ENCODE assay signal across 18 mouse cellular contexts in the genomic region with DNA sequence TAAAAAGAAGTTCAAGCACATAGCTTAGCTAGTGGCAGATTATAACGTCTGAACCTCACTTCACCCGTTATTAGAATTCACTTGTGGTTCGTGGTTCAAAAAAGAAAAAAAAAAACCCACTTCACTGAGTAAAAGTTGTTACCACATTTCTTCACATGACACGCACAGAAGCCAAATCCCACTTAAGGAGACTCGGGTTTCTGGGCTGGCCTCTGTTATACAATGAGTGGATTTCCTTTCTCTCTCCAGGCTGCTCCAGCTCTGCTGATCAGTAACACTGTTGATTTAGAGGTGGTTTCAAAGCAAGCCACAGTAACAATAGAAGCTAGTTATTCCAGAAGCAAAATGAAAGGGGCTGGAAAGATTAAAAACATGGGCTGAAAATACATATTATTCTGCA.
DNase-seq lines count a peak whose midpoint lies in the region; ATAC-seq and TF ChIP-seq lines count a peak whose summit lies in the region.
"Had no signal": no experiment of that assay in that cellular context is flagged by ENCODE, and none has a peak within 500 bp of the region (broad histone marks: within the 10 kb centered on the region; RNA-seq: fewer than 3 reads in every experiment).

No protein-coding gene starts in this region.

- no peak overlapping the region for H3K27ac ChIP-seq in intestine, embryonic 15.5 days
- H3K27ac ChIP-seq: embryonic facial prominence, embryonic 15.5 days; forebrain, embryonic 15.5 days; heart, embryonic 13.5 days; hindbrain, embryonic 15.5 days had no signal

- no peak for ATAC-seq in intestine, embryonic 15.5 days
- ATAC-seq: forebrain, embryonic 15.5 days; intestine, postnatal 0 days had no signal

- no peak for TF ChIP-seq POLR2A in lung, adult 2 months (IDR thresholded peaks at IDR 0.05; ENCODE audit: borderline replicate concordance, extremely low read depth, low read depth, low read length)

- 41% methylated on average over 5 of the region's 5 CpGs for WGBS in lung, adult 2 months
- 66% methylated on average over 5 of the region's 5 CpGs for WGBS in intestine, embryonic 15.5 days

- no peak for TF ChIP-seq CTCF in lung, adult 2 months (IDR thresholded peaks at IDR 0.05; ENCODE audit: insufficient read depth, low read length)

- H3K4me2 ChIP-seq in intestine, embryonic 15.5 days (replicated peaks): no peak overlapping the region
- H3K4me2 ChIP-seq: embryonic facial prominence, embryonic 15.5 days; forebrain, embryonic 15.5 days; heart, embryonic 13.5 days; hindbrain, embryonic 15.5 days had no signal

- no peaks in the 10 kb centered on the region for H3K36me3 ChIP-seq in intestine, embryonic 15.5 days
- H3K36me3 ChIP-seq: embryonic facial prominence, embryonic 15.5 days; forebrain, embryonic 15.5 days; heart, embryonic 13.5 days; hindbrain, embryonic 15.5 days had no signal

- H3K9ac ChIP-seq in intestine, embryonic 15.5 days: no peak overlapping the region
- H3K9ac ChIP-seq: embryonic facial prominence, embryonic 15.5 days; forebrain, embryonic 15.5 days; heart, embryonic 13.5 days; hindbrain, embryonic 15.5 days had no signal

- no peaks in the 10 kb centered on the region for H3K9me3 ChIP-seq in intestine, embryonic 15.5 days
- H3K9me3 ChIP-seq: embryonic facial prominence, embryonic 15.5 days; forebrain, embryonic 15.5 days; heart, embryonic 13.5 days; hindbrain, embryonic 15.5 days had no signal

- no peaks in the 10 kb centered on the region for H3K27me3 ChIP-seq in intestine, embryonic 15.5 days (replicated peaks)
- H3K27me3 ChIP-seq: embryonic facial prominence, embryonic 15.5 days; forebrain, embryonic 15.5 days; heart, embryonic 13.5 days; hindbrain, embryonic 15.5 days had no signal

- no peaks in the 10 kb centered on the region for H3K4me1 ChIP-seq in lung, adult 2 months (ENCODE audit: control insufficient read depth, insufficient read depth, low read length)
- H3K4me1 ChIP-seq in intestine, embryonic 15.5 days (replicated peaks): no peaks in the 10 kb centered on the region
- H3K4me1 ChIP-seq: embryonic facial prominence, embryonic 15.5 days; forebrain, embryonic 15.5 days; heart, embryonic 13.5 days; hindbrain, embryonic 15.5 days had no signal

- H3K4me3 ChIP-seq in lung, adult 2 months (replicated peaks; ENCODE audit: extremely low read depth, low read depth, low read length): no peak overlapping the region
- no peak overlapping the region for H3K4me3 ChIP-seq in intestine, embryonic 15.5 days (replicated peaks)
- H3K4me3 ChIP-seq: embryonic facial prominence, embryonic 15.5 days; forebrain, embryonic 15.5 days; heart, embryonic 13.5 days; hindbrain, embryonic 15.5 days had no signal

- peak; percentile 15 to 45 for DNase-seq in lung, adult 18-20 months
- DNase-seq in lung, adult 2 months: no peak
- DNase-seq in 3T3-L1 (ENCODE audit: low read depth, low spot score) (peak; percentile 15), adipocyte (ENCODE audit: low spot score) (peak; percentile 18)
- DNase-seq in fibroblast of lung, adult 2 months (ENCODE audit: low read depth): peak; percentile 77
- no peak for DNase-seq in adrenal gland, postnatal 36 days
- DNase-seq: adrenal gland, postnatal 10 days; cerebellum, adult 8-10 months; cerebellum, postnatal 14 days; gastrocnemius, postnatal 36 days; heart, adult 11 months; heart, postnatal 36 days had no signal

Comparison
In these comparisons a context has a peak if more than half of its experiments do, and no peak if none do; other contexts are left out.
1. DNase-seq: peak in lung, adult 18-20 months (2 of 2), 3T3-L1 (single experiment), adipocyte (single experiment) and fibroblast of lung, adult 2 months (single experiment); none in lung, adult 2 months (single experiment) and adrenal gland, postnatal 36 days (0 of 2).